Mouse (Mus musculus): Measurements from ENCODE around the gene Gm20604. TPM values are rescaled to one million over a fixed set of nuclear protein-coding genes. Genes with fewer than 3 reads are reported as not detected.

The Gm20604 gene
- total RNA-seq, 2 experiments from 2014 or later = 5.4 to 10.6 TPM

DNA sequence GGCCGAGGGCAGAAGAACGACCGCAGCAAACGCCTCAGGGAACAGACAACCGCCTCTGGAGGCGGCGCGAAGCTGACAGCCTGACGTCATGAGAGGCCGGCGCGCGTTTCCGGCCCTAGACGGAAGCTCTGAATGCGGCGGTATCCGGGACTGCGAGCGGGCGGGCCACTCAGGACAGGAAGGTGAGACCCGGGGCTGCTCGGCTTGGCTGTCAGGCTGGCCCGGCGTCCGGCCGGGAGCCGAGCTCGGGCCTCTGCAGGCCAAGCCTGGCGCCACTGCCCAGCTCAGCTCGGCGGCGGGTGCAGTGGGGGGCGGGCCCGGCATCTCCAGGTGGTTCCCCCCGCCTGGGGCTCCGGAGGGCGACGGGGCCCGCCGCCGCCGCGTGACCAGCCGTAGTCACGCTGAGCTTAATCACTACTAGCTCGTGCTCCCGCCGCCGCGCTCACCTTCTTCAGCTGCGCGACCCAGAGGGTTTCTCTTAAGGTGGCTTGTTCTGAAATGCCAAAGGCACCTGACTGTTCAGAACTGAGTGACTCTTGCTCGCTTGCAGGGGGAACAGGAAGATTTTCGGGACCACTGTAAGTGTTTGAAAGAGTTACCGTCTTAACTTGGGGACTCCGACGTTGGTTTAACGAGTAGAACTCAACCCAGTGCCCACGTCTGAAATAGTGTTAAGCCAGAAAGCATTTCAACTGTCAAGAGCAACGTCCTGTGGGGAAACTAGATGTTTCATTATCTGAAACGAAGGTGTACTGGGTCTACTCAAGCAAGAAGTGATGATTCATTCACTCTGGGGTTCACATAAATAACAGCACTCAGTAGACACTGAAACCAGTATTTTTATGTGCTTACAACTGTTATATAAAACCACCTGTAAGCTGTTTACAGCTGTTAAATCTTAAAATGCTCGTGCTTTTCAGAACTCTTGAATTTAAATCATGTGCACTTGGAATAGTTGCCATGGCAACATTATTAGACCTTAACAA, 14.6 kb downstream of the Gm20604 start, which contains the start of the genes Moap1 and Tmem251:
Gene Moap1 (minus strand): TSS at position 73 of the 986 bp plus-strand sequence.
Gene Tmem251 (plus strand): TSS at position 174 of the 986 bp plus-strand sequence.
- ATAC-seq (ENCODE audit: poor library complexity, severe bottlenecking) = peak; percentile 82

- no peak for ATAC-seq (ENCODE audit: poor library complexity, severe bottlenecking)
These were observed 15.4 kb downstream of the Gm20604 start for GRCm38 (mm10) chr12:102743036-102743588.

DNA sequence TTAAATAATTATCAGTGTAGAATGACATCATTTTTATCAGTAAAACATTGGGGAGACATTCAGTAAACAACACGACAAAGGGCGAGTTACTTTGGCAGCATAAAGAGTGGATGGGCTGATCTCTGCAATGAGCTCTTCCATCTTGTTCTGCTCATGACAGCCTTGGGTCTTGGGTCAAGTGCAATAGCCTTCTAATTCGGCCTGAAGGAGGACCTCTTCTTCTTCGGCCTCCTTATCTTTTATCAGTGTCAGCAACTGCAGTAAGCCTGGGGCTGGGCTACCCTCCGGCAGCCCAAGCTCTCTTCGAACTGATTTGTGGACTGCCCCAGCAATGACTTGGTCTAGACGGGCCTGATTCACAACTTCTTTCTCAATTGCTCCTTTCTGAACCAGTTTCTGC, 16.4 kb downstream of the Gm20604 start:
- no peak for ATAC-seq (ENCODE audit: poor library complexity, severe bottlenecking)

GRCm38 (mm10) chr12:102740285-102740684, 18.2 kb downstream of the Gm20604 start:
- no peak for ATAC-seq (ENCODE audit: poor library complexity, severe bottlenecking)

DNA sequence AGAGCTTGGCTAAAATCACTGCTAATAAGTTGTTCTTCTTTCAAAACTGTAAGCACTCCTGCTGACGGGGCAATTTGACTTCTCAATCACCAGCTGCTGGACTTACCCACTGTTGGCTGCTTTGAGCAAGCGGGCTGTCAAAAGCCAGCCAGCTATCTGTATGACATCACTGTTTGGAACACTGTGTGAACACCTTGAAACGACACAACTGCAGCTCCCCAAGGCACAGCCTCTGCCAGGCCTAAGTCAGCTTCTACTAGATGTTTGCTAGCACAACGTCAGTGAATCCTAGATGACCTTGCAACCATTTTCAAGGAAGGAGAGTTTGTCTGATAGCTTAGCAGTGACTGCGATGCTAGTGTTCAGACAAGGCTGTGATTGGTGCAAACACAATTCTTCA, 19.4 kb downstream of the Gm20604 start:
- no peak for ATAC-seq (ENCODE audit: poor library complexity, severe bottlenecking)

DNA sequence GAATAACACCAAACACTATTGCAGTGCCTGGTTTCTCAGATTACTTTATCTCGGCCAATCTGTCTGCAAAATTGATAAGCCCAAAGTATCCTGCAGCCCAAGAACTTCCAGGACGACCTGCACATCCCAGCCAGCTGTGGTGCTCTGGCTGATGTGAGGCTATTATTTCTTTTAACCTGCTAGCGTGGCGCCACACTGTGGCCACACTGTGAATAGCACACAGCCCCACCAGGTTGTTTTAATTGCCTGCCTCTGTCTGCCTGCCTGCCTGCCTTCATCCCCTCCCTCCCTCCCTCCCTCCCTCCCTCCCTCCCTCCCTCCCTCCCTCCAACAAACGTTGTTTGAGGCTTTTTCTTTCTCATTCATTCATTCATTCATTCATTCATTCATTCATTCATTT, 25.1 kb downstream of the Gm20604 start:
- peak; percentile 81 for ATAC-seq (ENCODE audit: poor library complexity, severe bottlenecking)

- ATAC-seq (ENCODE audit: poor library complexity, severe bottlenecking) = no peak
These were observed 27.5 kb downstream of the Gm20604 start for GRCm38 (mm10) chr12:102730798-102731619.

GRCm38 (mm10) chr12:102729855-102730797, 28.3 kb downstream of the Gm20604 start:
- peak; percentile 83 for ATAC-seq (ENCODE audit: poor library complexity, severe bottlenecking)

DNA sequence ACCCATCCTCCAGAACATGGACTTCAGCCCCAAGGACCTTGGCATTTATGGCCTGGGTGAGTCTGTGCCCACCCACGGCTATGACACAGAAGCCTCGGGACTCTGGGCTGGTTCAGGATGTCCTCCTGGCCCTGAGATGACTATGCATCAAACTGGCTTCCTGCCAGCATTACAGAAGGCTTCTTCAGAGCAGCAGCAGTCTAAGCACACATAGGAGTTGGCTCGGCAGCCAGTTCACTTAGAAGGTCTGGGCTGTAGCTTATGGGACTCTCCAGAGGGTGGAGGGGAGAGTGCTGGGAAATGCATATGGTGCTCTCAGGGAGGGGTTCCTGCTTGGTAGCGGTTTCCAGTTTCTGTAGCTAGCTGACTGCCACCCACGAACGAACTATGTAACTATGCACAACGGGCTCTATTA, 32.7 kb downstream of the Gm20604 start:
- no peak for ATAC-seq (ENCODE audit: poor library complexity, severe bottlenecking)

- no peak for ATAC-seq (ENCODE audit: poor library complexity, severe bottlenecking)
These were observed 33.3 kb downstream of the Gm20604 start for GRCm38 (mm10) chr12:102725146-102725545.

GRCm38 (mm10) chr12:102723861-102724260, 34.6 kb downstream of the Gm20604 start:
- no peak for ATAC-seq (ENCODE audit: poor library complexity, severe bottlenecking)

- no peak for ATAC-seq (ENCODE audit: poor library complexity, severe bottlenecking)
These were observed 35.5 kb downstream of the Gm20604 start for GRCm38 (mm10) chr12:102722966-102723365.

DNA sequence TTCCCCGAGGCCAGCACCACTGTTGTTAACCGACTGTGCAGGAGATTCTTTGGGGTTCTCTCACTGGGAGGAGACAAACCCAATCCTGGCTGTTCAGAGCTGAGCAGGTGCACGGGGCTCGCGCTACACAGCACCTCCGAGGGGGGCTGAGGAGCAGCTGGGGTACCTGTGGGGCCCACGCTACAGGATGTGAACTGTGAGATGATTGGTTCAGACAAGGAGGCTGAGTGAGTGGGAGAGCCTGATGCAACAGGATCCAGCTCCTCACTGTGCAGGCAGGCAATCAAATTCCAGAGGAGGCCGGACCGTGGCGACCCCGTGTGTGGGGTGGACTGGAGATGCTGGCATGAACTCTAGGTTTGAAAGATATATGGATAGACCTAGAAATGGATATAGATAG, 36.0 kb downstream of the Gm20604 start:
- no peak for ATAC-seq (ENCODE audit: poor library complexity, severe bottlenecking)

GRCm38 (mm10) chr12:102719552-102720315, 38.7 kb downstream of the Gm20604 start:
- peak; percentile 86 for ATAC-seq (ENCODE audit: poor library complexity, severe bottlenecking)

DNA sequence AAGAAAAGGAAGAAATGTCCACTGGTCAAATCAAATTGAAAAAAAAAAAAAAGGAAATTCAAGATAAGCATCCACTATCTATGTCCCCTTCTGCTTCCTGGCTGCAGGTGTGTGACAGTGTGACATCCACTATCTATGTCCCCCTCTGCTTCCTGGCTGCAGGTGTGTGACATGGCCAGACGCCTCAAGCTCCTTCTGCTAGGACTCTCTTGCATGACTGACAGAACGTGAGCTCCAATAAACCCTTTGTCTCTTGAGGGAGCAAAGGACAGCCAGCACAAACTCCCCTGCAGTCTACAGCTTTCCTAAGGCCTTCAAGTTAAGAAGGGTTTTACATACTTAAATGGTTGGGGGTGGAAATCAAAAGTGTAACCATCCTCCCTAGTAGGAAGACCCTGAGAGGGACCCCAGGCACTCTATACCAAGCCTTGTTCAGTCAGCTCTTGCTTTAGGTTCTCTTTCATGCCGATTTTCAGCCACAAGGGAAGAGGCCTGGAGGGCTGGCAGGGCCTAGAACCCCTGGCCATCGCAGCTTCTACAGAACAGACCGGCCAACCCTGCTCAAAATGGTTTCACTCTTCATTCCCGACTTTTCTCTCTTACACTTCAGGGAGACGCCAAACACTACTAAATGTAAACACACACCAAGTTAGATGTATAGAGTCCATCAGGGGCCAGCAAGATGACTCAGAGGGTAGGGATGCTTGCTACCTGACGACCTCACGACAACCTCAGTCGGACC, 43.6 kb downstream of the Gm20604 start:
- ATAC-seq (ENCODE audit: poor library complexity, severe bottlenecking) = no peak

DNA sequence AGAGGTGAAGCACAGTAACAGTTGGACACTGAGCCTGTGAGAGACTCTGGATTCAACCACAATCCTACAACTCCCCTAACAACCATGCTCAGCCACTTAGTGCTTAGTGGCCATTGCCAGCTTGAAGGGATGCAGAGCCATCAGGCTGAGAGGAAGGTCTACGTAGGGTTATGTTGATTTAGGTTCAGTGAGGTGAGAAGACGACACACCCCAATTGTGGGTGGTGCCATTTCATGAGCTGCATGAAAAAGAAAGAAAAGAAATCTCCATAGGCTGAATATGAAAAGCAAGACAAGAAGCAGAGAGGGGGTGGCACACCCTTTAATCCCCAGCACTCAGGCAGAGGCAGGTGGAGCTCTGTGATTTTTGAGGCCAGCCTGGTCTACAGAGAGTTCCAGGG, 44.4 kb downstream of the Gm20604 start:
- ATAC-seq (ENCODE audit: poor library complexity, severe bottlenecking) = no peak

DNA sequence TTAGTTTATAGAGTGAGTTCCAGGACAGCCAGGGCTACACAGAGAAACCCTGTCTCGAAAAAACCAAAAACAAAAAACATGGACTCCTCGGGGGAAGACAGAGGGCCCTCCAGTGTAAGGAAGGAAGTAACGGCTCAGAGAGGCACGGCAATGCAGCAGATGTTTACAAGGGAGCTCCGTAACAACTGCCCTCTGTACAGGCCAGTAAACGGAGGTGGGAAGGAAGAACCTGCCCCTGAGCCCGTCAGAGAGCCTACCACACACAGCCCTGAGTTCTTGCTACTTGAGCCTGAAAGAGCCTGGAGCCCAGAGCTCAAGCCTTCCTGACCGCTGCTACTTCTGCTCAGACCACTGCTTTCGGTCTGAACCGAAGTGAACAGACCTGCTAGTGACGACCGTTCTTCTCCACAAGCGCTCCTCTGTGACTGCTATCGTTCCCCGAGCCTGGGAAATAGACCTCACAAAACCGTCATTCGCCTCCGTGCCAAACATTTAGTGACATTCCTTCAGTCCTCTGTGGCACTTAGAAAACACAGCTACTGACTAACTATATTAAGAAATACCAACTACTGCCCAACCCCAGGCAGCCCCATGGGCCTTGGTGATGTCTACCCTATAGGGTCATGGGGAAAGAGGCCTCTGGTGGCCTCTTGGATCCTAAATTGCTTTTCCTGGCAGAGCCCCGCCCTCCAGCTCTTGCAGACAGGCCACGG, 45.2 kb downstream of the Gm20604 start:
- peak; percentile 68 for ATAC-seq (ENCODE audit: poor library complexity, severe bottlenecking)

GRCm38 (mm10) chr12:102710851-102711375, 47.6 kb downstream of the Gm20604 start:
- no peak for ATAC-seq (ENCODE audit: poor library complexity, severe bottlenecking)
